Mouse (Mus musculus): ENCODE measurements around the gene Lad1.
A peak's percentile ranks its signal among the peaks of the same experiment; 100 is the strongest.

DNA sequence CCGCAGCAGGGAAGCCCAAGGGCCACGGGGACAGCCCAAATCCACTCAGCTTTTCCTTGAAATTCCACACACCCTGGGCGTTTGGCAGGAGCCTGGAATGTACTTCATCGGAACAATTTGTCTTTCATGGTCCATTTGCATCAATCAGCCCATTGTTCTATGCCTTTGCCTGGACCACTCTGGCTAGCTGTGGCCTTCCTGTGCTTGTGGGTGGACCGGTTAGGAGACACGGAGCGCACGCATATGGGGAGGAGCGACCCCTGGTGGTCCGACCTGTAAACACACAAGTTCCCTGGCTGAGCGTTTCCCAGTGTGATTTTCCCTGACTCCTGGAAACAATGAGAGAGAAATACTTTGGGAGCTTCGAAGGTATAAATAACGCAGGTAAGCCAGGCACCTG, 37.2 kb upstream of the Lad1 start:
- TF ChIP-seq POLR2A (IDR thresholded peaks at IDR 0.05; ENCODE audit: low read depth, low read length): no peak
- TF ChIP-seq CTCF (IDR thresholded peaks at IDR 0.05; ENCODE audit: borderline replicate concordance, insufficient read depth, low read length): peak; percentile 99
